Mouse (Mus musculus) kidney, embryonic 15.5 days (tissue): Measurements from ENCODE around the gene Npw. TPM values are rescaled to one million over a fixed set of nuclear protein-coding genes. Genes with fewer than 3 reads are reported as not detected.

ENCODE experiments used
- ATAC-seq: fragments of 200-750 bp; cut with Nextera tagmentation; replicated peaks from 2 replicates; pipeline ENCODE4 v1.8.0; 2017; ENCODE audit warnings: moderate TSS enrichment; ENCODE audit not compliant: low FRiP score
- H3K27ac ChIP-seq: fragments of 300-500 bp; sonication (generic); 2 replicates; pipeline ENCODE4 v1.5.1; 2015; ENCODE audit warnings: mild to moderate bottlenecking, inconsistent platforms
- H3K27me3 ChIP-seq: fragments of 300-500 bp; sonication (generic); 2 replicates; pipeline ENCODE4 v1.6.1; 2015; ENCODE audit warnings: inconsistent platforms
- H3K36me3 ChIP-seq: fragments of 300-500 bp; sonication (generic); 2 replicates; pipeline ENCODE4 v1.6.1; 2015; ENCODE audit warnings: inconsistent platforms
- H3K4me1 ChIP-seq: fragments of 300-500 bp; sonication (generic); 2 replicates; pipeline ENCODE4 v1.6.1; 2015; ENCODE audit warnings: inconsistent platforms
- H3K4me2 ChIP-seq: fragments of 300-500 bp; sonication (generic); 2 replicates; pipeline ENCODE4 v1.6.1; 2015; ENCODE audit warnings: moderate library complexity, mild to moderate bottlenecking, inconsistent platforms
- H3K4me3 ChIP-seq: fragments of 300-500 bp; sonication (generic); replicated peaks from 2 replicates; pipeline ENCODE4 v1.5.1; 2015; ENCODE audit warnings: mild to moderate bottlenecking, inconsistent platforms
- H3K9ac ChIP-seq: fragments of 300-500 bp; sonication (generic); 2 replicates; pipeline ENCODE4 v1.6.1; 2015; ENCODE audit warnings: mild to moderate bottlenecking, inconsistent platforms
- H3K9me3 ChIP-seq: fragments of 300-500 bp; sonication (generic); replicated peaks from 2 replicates; pipeline ENCODE4 v1.6.1; 2016; ENCODE audit warnings: inconsistent platforms
- WGBS: fragments of 180-500 bp; shearing (Covaris S2); methylation state at CpG from one replicate; pipeline ENCODE4 v1.1.7; 2015; ENCODE audit warnings: mixed read lengths; 5-methylcytosine and 5-hydroxymethylcytosine counted together
- polyA plus RNA-seq: library from polyadenylated mRNA; unstranded; fragments of >200 nt; fragmentation: Nextera tagmentation; extraction: Ambion mirVana; gene quantifications from 2 replicates; pipeline ENCODE4 v1.2.1, GENCODE M21; 2015

The Npw gene
- polyA plus RNA-seq, 1 experiment from 2014 or later: 0.43 TPM

DNA sequence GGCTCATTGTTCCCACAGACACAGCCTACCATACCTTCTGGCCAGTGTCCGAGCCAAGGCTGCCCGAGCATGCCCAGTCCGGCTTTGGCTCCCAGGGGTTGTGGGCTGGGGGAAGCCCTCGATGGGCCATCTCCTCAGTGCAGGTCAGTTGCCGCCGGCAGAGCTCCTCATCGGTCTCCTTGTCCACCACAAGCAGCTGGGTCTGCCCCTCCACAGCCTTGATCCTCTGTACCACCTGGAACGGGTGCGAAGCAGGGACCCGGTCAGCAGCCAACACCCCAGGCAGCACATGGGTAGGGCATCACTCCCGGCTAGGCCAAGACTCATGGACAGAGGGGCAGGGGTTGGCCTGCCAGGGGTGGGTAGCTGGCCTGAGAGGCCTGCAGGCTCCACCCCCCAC, 10.8 kb downstream of the Npw start:
- Histone ChIP-seq H3K4me1 (peaks cover 66% of the 10 kb centered on the region), H3K27me3 (peaks cover 12% of the 10 kb centered on the region), H3K27ac (peak overlapping the region; percentile 88), H3K36me3 (peaks cover 5% of the 10 kb centered on the region; the same call in 1 of the 2 replicates), H3K4me2 (peak overlapping the region; percentile 99), H3K4me3 (peak overlapping the region; percentile 87), H3K9me3 (no peaks in the 10 kb centered on the region), H3K9ac (0 out of 2 replicates have a peak overlapping the region, but pooled peaks have one; percentile 6)
- no peak for ATAC-seq
- 81% methylated on average over 11 of the region's 11 CpGs for WGBS

- no peak for ATAC-seq
- Histone ChIP-seq H3K9ac (no peak overlapping the region), H3K4me3 (no peak overlapping the region), H3K4me2 (peak overlapping the region; percentile 99), H3K9me3 (no peaks in the 10 kb centered on the region), H3K27me3 (peaks cover 10% of the 10 kb centered on the region), H3K4me1 (peaks cover 69% of the 10 kb centered on the region), H3K36me3 (peaks cover 15% of the 10 kb centered on the region; the same call in 1 of the 2 replicates), H3K27ac (peak overlapping the region; percentile 88)
- 79% methylated on average over 4 of the region's 4 CpGs for WGBS
Observed at GRCm38 (mm10) chr17:24646381-24646780, 11.9 kb downstream of the Npw start.

GRCm38 (mm10) chr17:24645916-24646315, 12.3 kb downstream of the Npw start:
- Histone ChIP-seq H3K4me3 (no peak overlapping the region), H3K9me3 (no peaks in the 10 kb centered on the region), H3K4me1 (peaks cover 70% of the 10 kb centered on the region), H3K4me2 (peak overlapping the region; percentile 43), H3K27ac (peak overlapping the region; percentile 88), H3K9ac (no peak overlapping the region), H3K27me3 (peaks cover 5% of the 10 kb centered on the region; the same call in 1 of the 2 replicates), H3K36me3 (peaks cover 17% of the 10 kb centered on the region)
- 76% methylated on average over 3 of the region's 3 CpGs for WGBS
- no peak for ATAC-seq

DNA sequence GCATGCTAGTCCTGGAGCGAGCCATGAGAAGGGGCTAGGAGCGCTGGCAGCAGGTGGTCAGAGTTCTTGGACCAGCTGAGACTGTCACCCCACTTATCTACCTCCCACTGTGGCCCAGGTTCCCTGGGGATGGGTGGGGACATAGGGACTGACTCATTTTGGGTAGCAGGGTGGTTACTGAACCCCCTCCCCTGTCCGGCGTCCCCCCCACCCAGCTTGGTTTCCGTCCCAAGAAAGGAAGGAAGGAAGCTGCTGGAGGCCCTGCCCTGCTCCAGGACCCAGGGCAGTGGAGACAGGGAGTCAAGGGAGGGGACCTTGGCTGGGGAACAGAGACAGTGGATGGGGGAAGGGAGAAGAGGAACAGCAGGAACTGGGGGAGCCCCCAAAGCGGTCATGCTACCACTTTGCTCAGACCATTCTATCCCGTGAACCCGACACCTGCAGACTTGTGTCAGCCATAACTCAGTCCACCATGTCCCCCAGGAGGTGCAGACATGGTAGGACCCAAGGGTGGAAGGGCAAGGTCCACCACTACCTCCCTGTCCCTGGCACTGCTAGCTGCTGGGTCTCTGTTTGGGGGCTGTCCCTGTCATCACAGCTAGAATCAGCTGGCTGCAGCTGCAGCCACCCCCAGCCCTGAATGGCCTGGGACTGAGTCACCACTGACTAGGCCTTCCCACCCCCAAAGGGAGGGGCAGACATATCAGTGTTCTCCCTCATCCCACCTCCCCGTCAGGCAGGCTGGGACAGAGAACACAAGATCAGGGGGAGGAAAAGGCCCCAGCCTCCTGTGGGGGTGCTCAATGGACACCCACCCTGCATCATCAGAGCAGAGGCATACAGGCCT, 13.2 kb downstream of the Npw start:
- no peaks in the 10 kb centered on the region for H3K27me3 ChIP-seq
- H3K9ac ChIP-seq: peak overlapping the region; percentile 0; the same call in 1 of the 2 replicates
- peaks cover 25% of the 10 kb centered on the region for H3K36me3 ChIP-seq
- H3K4me2 ChIP-seq: peak overlapping the region; percentile 43
- H3K27ac ChIP-seq: peak overlapping the region; percentile 88
- H3K9me3 ChIP-seq: no peaks in the 10 kb centered on the region
- 70% methylated on average over 9 of the region's 9 CpGs for WGBS
- peaks cover 70% of the 10 kb centered on the region for H3K4me1 ChIP-seq
- H3K4me3 ChIP-seq: peak overlapping the region; percentile 17
- peak; percentile 20; the same call in 1 of the 2 replicates for ATAC-seq

DNA sequence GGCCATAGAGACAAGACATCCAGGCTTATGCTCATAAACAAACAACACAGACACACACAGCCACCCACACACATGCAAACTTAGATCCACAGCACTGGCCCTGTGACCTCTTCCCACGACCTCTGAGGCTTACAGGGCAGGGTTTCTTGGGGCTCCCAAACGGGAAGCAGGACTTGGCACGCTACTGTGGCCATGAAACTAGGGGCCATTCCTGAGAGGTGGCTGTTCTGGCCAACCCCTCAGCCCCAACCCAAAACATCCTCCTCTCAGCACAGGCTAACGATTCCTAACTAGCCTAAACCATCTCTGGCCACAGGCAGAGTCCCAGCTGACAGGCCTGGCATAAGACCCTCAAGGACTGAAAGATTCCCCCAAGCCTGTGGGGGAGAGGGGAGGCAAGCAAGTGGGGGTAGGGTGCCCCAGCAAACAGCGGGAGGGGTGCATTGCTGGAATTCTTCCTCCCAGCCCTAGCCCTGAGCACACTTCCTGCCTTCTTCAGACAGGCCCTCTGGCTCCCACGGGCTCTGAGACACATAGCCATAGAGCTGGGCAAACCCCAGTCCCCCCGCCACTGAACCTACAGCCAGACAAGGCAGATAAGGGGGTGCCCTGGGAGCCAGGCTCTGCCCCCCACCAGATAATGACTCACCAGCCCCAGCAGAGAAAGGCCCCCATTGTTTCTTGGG, 14.1 kb downstream of the Npw start:
- Histone ChIP-seq H3K27ac (peak overlapping the region; percentile 88), H3K4me1 (peaks cover 71% of the 10 kb centered on the region), H3K27me3 (no peaks in the 10 kb centered on the region), H3K4me2 (peak overlapping the region; percentile 43), H3K36me3 (peaks cover 33% of the 10 kb centered on the region), H3K9ac (peak overlapping the region; percentile 0; the same call in 1 of the 2 replicates), H3K4me3 (peak overlapping the region; percentile 17), H3K9me3 (no peaks in the 10 kb centered on the region)
- ATAC-seq: 0 out of 2 replicates have a peak, but pooled peaks have one; percentile 13
- 28% methylated on average over 7 of the region's 7 CpGs for WGBS

GRCm38 (mm10) chr17:24642791-24643343, 15.4 kb downstream of the Npw start:
- ATAC-seq: no peak
- Histone ChIP-seq H3K36me3 (peaks cover 40% of the 10 kb centered on the region), H3K9ac (0 out of 2 replicates have a peak overlapping the region, but pooled peaks have one; percentile 2), H3K9me3 (no peaks in the 10 kb centered on the region), H3K27me3 (no peaks in the 10 kb centered on the region), H3K4me1 (peaks cover 73% of the 10 kb centered on the region), H3K4me2 (peak overlapping the region; percentile 43; the same call in 1 of the 2 replicates), H3K4me3 (no peak overlapping the region), H3K27ac (no peak overlapping the region)
- WGBS: 67% methylated on average over 6 of the region's 6 CpGs

GRCm38 (mm10) chr17:24641944-24642343, 16.3 kb downstream of the Npw start:
- Histone ChIP-seq H3K4me2 (no peak overlapping the region), H3K27ac (no peak overlapping the region), H3K9ac (no peak overlapping the region), H3K4me1 (peaks cover 67% of the 10 kb centered on the region), H3K9me3 (no peaks in the 10 kb centered on the region), H3K27me3 (no peaks in the 10 kb centered on the region), H3K36me3 (peaks cover 40% of the 10 kb centered on the region), H3K4me3 (no peak overlapping the region)
- no peak for ATAC-seq
- WGBS: 88% methylated on average over 14 of the region's 14 CpGs

GRCm38 (mm10) chr17:24640581-24640980, 17.7 kb downstream of the Npw start:
- Histone ChIP-seq H3K27me3 (no peaks in the 10 kb centered on the region), H3K9me3 (no peaks in the 10 kb centered on the region), H3K4me2 (no peak overlapping the region), H3K9ac (no peak overlapping the region), H3K36me3 (peaks cover 47% of the 10 kb centered on the region), H3K4me1 (peaks cover 63% of the 10 kb centered on the region), H3K27ac (peak overlapping the region; percentile 89), H3K4me3 (no peak overlapping the region)
- ATAC-seq: no peak
- 96% methylated on average over 15 of the region's 15 CpGs for WGBS

- 83% methylated on average over 7 of the region's 7 CpGs for WGBS
Observed at GRCm38 (mm10) chr17:24640119-24640518, 18.1 kb downstream of the Npw start.

GRCm38 (mm10) chr17:24639571-24639988, 18.7 kb downstream of the Npw start:
- peak; percentile 61 for ATAC-seq
- H3K4me3 ChIP-seq: no peak overlapping the region
- WGBS: 50% methylated on average over 5 of the region's 5 CpGs
- H3K36me3 ChIP-seq: peaks cover 48% of the 10 kb centered on the region
- H3K4me1 ChIP-seq: peaks cover 55% of the 10 kb centered on the region
- no peaks in the 10 kb centered on the region for H3K9me3 ChIP-seq
- H3K27ac ChIP-seq: peak overlapping the region; percentile 89
- H3K9ac ChIP-seq: 0 out of 2 replicates have a peak overlapping the region, but pooled peaks have one; percentile 1
- H3K27me3 ChIP-seq: no peaks in the 10 kb centered on the region
- no peak overlapping the region for H3K4me2 ChIP-seq

More at GRCm38 (mm10) chr17:24640119-24640518, 18.1 kb downstream of the Npw start:
- Histone ChIP-seq H3K27me3 (no peaks in the 10 kb centered on the region), H3K27ac (peak overlapping the region; percentile 89), H3K4me2 (no peak overlapping the region), H3K36me3 (peaks cover 48% of the 10 kb centered on the region), H3K4me3 (no peak overlapping the region), H3K4me1 (peaks cover 58% of the 10 kb centered on the region), H3K9ac (0 out of 2 replicates have a peak overlapping the region, but pooled peaks have one; percentile 17), H3K9me3 (no peaks in the 10 kb centered on the region)
- ATAC-seq: no peak

DNA sequence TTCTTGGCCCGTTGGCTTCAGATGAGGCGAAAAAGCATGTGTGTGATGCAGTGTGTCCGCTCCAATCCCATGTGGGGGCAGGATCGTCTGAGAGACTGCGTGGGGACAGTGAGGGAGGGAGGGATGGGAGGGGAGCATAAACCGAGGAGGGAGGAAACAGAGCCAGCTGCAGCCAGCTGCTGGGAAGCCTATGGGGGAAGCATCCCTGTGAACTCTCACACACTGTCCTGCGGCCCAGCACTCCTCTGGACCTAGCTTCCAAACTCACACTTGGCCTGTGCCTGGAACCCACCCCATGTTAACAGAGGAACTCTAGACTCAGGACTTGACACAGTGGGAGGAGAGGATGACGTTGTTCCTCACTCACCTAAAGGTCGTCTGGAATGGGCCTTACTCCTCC, 19.4 kb downstream of the Npw start:
- 34% methylated on average over 9 of the region's 9 CpGs for WGBS
- H3K4me1 ChIP-seq: peaks cover 52% of the 10 kb centered on the region
- H3K9me3 ChIP-seq: no peaks in the 10 kb centered on the region
- H3K4me3 ChIP-seq: no peak overlapping the region
- H3K4me2 ChIP-seq: no peak overlapping the region
- peak overlapping the region; percentile 89 for H3K27ac ChIP-seq
- H3K36me3 ChIP-seq: peaks cover 48% of the 10 kb centered on the region
- H3K9ac ChIP-seq: no peak overlapping the region
- no peaks in the 10 kb centered on the region for H3K27me3 ChIP-seq
- ATAC-seq: peak; percentile 85
